Mouse (Mus musculus): Measurements from ENCODE around the gene Ttbk1. TPM values are rescaled to one million over a fixed set of nuclear protein-coding genes. Genes with fewer than 3 reads are reported as not detected.
A peak's percentile ranks its signal among the peaks of the same experiment; 100 is the strongest.
"Not testable (repeated sequence)": the region's sequence is repeated elsewhere in the genome, so short reads cannot be mapped to it uniquely, and the experiment has no call there.

Ttbk1 gene
- total RNA-seq, 2 experiments from 2014 or later, result 136 to 148 TPM

GRCm38 (mm10) chr17:46503847-46504638, 16.6 kb upstream of the Ttbk1 start:
- TF ChIP-seq CTCF (IDR thresholded peaks at IDR 0.05), result no peak
- H3K27ac ChIP-seq, result no peak overlapping the region
- intact Hi-C loops (cut with DNase I), result no loop called here
- DNase-seq (ENCODE audit: extremely low spot score in 1 of 2, low spot score in 2 of 2), result no peak
- H3K4me3 ChIP-seq, result no peak overlapping the region

GRCm38 (mm10) chr17:46502775-46503174, 15.3 kb upstream of the Ttbk1 start:
- DNase-seq (ENCODE audit: extremely low spot score in 1 of 2, low spot score in 2 of 2), result no peak
- intact Hi-C loops (cut with DNase I), result no loop called here
- TF ChIP-seq CTCF (IDR thresholded peaks at IDR 0.05), result no peak
- Histone ChIP-seq H3K4me3 (no peak overlapping the region), H3K27ac (no peak overlapping the region)

- no peak for DNase-seq (ENCODE audit: extremely low spot score in 1 of 2, low spot score in 2 of 2)
- no peak for TF ChIP-seq CTCF (IDR thresholded peaks at IDR 0.05)
- intact Hi-C loops (cut with DNase I), result no loop called here
- Histone ChIP-seq H3K4me3 (no peak overlapping the region), H3K27ac (no peak overlapping the region)
Observed at GRCm38 (mm10) chr17:46497956-46498355, 10.5 kb upstream of the Ttbk1 start.

DNA sequence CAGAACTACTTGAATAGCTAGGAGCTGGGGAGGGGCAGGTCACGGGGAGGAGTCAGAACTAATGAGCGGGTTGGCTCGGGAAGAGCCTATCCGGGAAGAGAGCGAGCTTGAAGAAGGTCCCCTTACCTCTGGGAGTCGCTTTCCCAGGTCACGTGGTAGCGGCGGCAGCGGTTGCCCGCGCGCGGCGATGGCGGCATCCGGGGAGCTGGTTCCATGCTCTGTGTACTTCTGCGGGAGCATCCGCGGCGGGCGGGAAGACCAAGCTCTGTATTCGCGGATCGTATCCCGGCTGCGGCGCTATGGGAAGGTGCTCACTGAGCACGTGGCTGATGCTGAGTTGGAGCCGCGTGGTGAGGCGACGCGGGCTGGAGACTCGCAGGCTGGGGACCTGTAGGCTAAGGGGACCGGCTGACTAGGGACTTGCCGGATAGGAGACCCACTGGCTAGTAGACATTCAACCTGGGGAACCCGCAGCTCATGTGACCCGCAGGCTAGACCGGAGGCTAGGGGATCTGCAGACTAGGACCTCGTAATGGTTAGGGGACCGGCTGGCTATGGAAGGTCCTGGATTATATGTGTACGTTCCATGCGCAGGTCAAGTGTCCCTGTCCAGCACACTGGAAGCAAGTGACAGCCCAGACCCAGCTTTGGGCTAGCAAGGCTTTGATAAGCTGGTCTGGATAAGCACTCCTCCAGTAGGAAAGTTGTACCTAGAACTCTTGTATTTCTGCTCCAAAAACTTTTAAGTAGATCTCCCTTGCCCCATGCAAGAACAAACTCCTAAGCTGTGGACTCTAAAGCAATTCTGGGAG, 9.4 kb upstream of the Ttbk1 start, which contains the start of gene Dnph1:
Gene Dnph1 (plus strand): TSS at position 89 of the 812 bp plus-strand sequence.
- Histone ChIP-seq H3K4me3 (peak within 1 kb of the TSS; percentile 54), H3K27ac (peak within 1 kb of the TSS; percentile 12; the same call in 1 of the 2 replicates)

GRCm38 (mm10) chr17:46496081-46496480, 8.6 kb upstream of the Ttbk1 start:
- peak overlapping the region; percentile 54 for H3K4me3 ChIP-seq
- H3K27ac ChIP-seq; intact Hi-C loops (cut with DNase I); DNase-seq (ENCODE audit: extremely low spot score in 1 of 2, low spot score in 2 of 2): not testable (repeated sequence)

More for the DNA sequence above, 9.4 kb upstream of the Ttbk1 start, which contains the start of gene Dnph1:
- TF ChIP-seq CTCF (IDR thresholded peaks at IDR 0.05), result no peak
- peak; percentile 78 to 82 for DNase-seq (ENCODE audit: extremely low spot score in 1 of 2, low spot score in 2 of 2)
- intact Hi-C loops (cut with DNase I), result no loop called here

DNA sequence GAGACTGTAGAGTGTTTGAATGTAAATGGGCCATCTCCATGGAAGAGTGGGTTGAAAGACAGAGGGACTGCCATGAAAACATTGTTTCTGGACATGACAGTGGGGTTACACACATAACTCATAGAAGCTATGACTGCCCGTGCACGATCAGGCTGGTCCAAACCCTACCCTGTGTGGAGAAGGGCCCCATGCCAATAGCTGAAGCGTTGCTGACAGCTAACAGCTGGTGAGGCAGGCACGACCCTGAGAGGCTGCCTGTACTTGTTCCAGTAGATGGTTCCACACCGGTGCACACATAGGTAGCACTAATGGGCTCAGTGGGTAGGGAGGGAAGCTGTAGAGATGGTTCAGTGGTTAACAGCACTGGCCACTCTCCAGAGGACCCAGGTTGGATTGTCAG, 8.0 kb upstream of the Ttbk1 start:
- TF ChIP-seq CTCF (IDR thresholded peaks at IDR 0.05), result no peak
- H3K4me3 ChIP-seq, result no peak overlapping the region
- no peak overlapping the region for H3K27ac ChIP-seq
- no peak for DNase-seq (ENCODE audit: extremely low spot score in 1 of 2, low spot score in 2 of 2)
- intact Hi-C loops (cut with DNase I), result no loop called here

GRCm38 (mm10) chr17:46486995-46487394, 480 bp downstream of the Ttbk1 start:
- Histone ChIP-seq H3K4me3 (peak overlapping the region; percentile 74), H3K27ac (peak overlapping the region; percentile 81)
- intact Hi-C loops (cut with DNase I), result no loop called here
- DNase-seq (ENCODE audit: extremely low spot score in 1 of 2, low spot score in 2 of 2), result peak in 1 of 2 experiments; percentile 25
- no peak for TF ChIP-seq CTCF (IDR thresholded peaks at IDR 0.05)

- Histone ChIP-seq H3K27ac (no peak overlapping the region), H3K4me3 (peak overlapping the region; percentile 58)
- intact Hi-C loops (cut with DNase I), result no loop called here
- DNase-seq (ENCODE audit: extremely low spot score in 1 of 2, low spot score in 2 of 2), result peak in 1 of 2 experiments; percentile 19
- peak; percentile 33 for TF ChIP-seq CTCF (IDR thresholded peaks at IDR 0.05)
Observed at GRCm38 (mm10) chr17:46484461-46484875, 3.0 kb downstream of the Ttbk1 start.

DNA sequence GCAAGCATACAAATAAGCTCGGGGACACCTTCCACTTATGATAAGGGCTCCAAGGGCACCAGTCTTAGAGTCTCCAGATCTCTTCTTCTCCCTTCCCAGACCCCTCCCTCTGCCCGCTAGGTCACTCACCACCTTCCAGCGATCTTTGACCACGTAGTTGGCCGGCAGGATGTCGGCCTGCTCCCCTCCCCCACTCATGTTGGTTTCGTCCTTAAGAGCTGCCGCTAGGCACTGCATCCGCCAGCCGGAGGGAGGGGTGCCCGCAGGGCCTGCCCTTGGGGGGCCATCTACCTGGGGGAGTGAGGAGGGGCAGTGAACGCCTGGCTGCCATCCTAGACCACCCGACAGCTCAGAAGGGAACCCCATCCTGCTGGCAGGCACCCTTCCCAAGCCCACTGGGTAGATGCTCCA, 3.4 kb downstream of the Ttbk1 start:
- peak in 1 of 2 experiments; percentile 32 for DNase-seq (ENCODE audit: extremely low spot score in 1 of 2, low spot score in 2 of 2)
- peak overlapping the region; percentile 55 for H3K27ac ChIP-seq
- peak overlapping the region; percentile 58 for H3K4me3 ChIP-seq
- no peak for TF ChIP-seq CTCF (IDR thresholded peaks at IDR 0.05)
- intact Hi-C loops (cut with DNase I), result no loop called here

DNA sequence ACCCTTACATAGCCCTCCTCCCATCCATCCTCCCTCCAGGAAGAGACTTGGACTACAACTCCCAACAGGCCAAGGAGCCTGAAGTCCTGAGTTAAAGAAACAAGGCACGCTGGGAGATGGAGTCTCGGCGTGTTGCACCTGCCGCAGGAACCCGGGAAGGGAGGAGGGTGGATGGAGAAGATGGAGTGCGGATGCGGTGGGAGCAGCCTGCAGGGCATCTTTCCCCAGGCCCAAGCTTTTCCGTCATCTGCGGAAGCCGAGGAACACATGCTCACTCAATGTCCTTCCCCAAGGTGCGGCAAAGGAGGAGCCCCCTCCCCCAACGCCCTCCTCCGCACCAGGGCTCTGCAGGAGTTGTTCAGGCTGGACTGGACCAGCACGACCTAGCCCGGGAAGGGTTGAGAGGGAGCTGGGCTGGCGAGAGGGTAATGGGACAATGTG, 3.9 kb downstream of the Ttbk1 start:
- TF ChIP-seq CTCF (IDR thresholded peaks at IDR 0.05), result no peak
- intact Hi-C loops (cut with DNase I), result no loop called here
- DNase-seq (ENCODE audit: extremely low spot score in 1 of 2, low spot score in 2 of 2), result peak; percentile 52 to 57
- H3K27ac ChIP-seq, result peak overlapping the region; percentile 55
- H3K4me3 ChIP-seq, result peak overlapping the region; percentile 58

DNA sequence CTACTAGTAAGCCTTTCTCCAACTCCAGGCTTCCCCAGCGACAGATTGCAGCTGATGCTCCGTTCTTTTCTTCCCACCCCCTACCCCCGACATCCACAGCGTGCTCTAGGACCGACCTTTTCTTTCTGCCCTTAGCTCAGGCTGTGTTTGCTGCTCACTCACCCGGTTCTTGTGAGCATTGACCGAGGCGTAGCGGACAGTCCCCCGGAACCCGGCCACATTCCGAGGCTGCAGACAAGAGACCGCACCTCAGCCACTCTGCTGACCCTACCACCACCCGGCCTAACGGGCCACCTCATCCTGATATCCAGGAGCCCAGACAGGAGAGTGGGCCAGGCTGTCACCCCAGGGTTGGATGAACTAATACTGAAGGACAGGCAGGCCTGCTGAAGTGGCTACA, 10.2 kb downstream of the Ttbk1 start:
- no peak for DNase-seq (ENCODE audit: extremely low spot score in 1 of 2, low spot score in 2 of 2)
- no peak overlapping the region for H3K4me3 ChIP-seq
- intact Hi-C loops (cut with DNase I), result no loop called here
- no peak overlapping the region for H3K27ac ChIP-seq
- TF ChIP-seq CTCF (IDR thresholded peaks at IDR 0.05), result no peak

DNA sequence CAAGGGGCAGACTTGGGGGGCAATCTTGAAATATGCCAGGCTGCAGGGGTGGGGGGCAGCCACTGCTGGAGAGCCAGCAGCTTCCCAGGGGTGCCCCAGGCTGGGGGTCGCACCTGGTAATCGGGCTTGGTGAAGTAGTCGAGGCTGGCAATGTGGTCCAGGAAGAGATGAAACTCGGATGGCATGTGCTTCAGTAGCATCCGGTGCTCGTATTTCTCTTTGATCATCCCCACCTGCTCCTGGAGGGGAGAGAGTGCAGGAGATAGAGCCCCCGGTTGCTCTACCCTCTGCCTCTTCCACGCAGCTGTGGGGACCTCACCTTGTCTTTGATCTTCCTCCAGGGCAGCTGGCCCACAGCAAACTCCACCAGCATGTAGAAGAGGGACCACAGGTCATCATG, 10.9 kb downstream of the Ttbk1 start:
- no peak for DNase-seq (ENCODE audit: extremely low spot score in 1 of 2, low spot score in 2 of 2)
- no peak overlapping the region for H3K4me3 ChIP-seq
- no peak for TF ChIP-seq CTCF (IDR thresholded peaks at IDR 0.05)
- H3K27ac ChIP-seq, result no peak overlapping the region
- intact Hi-C loops (cut with DNase I), result no loop called here
